ENCODE assay signal across 38 mouse cellular contexts in the genomic region with DNA sequence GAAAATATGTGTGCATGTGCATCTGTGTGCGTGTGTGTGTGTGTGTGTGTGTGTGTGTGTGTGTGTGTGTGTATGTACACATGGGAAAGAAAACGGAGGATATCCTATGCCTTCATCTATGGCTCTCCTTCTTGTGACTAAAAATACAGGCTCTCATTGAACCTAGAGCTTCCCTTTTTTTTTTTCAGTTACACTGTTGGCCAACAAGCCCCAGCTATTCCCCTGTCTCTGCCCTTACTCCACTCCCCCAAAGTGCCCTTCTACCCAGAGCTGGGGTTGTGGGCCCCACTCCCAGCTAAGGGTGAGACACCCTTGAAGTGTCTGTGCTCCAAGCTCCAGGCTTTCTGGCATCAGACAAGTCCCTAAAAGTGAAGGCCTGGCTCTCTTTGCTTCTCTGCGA. TPM values are rescaled to one million over a fixed set of nuclear protein-coding genes. Genes with fewer than 3 reads are reported as not detected.
"Had no signal": no experiment of that assay in that cellular context is flagged by ENCODE, and none has a peak within 500 bp of the region (broad histone marks: within the 10 kb centered on the region; RNA-seq: fewer than 3 reads in every experiment).

No protein-coding gene starts in this region.

- DNase-seq: gastrocnemius, postnatal 10 days; gastrocnemius, postnatal 25 days; heart, adult 2 months; heart, postnatal 14 days; heart, postnatal 36 days; kidney, adult 18-20 months; kidney, adult 8-10 months; kidney, postnatal 10 days; kidney, postnatal 25 days; layer of hippocampus, adult 9-11 months; layer of hippocampus, postnatal 36 days; left cerebral cortex, postnatal 4 days; liver, embryonic 13.5 days had no signal

- H3K4me3 ChIP-seq: heart, adult 2 months; heart, embryonic 13.5 days; heart, embryonic 15.5 days; hindbrain, embryonic 13.5 days; hindbrain, embryonic 15.5 days; limb, embryonic 13.5 days; limb, embryonic 15.5 days; liver, embryonic 13.5 days had no signal

- H3K9ac ChIP-seq: heart, embryonic 13.5 days; heart, embryonic 15.5 days; hindbrain, embryonic 13.5 days; hindbrain, embryonic 15.5 days; limb, embryonic 13.5 days; limb, embryonic 15.5 days; liver, embryonic 13.5 days had no signal

- H3K27me3 ChIP-seq: heart, embryonic 13.5 days; heart, embryonic 15.5 days; hindbrain, embryonic 13.5 days; hindbrain, embryonic 15.5 days; limb, embryonic 13.5 days; limb, embryonic 15.5 days; liver, embryonic 13.5 days had no signal

- ATAC-seq: hindbrain, postnatal 0 days; intestine, postnatal 0 days had no signal

- H3K4me1 ChIP-seq: heart, embryonic 15.5 days; hindbrain, embryonic 15.5 days; limb, embryonic 13.5 days; limb, embryonic 15.5 days had no signal

- H3K36me3 ChIP-seq: heart, embryonic 13.5 days; heart, embryonic 15.5 days; hindbrain, embryonic 13.5 days; hindbrain, embryonic 15.5 days; limb, embryonic 13.5 days; limb, embryonic 15.5 days; liver, embryonic 13.5 days had no signal

- H3K9me3 ChIP-seq: heart, embryonic 13.5 days; heart, embryonic 15.5 days; hindbrain, embryonic 13.5 days; hindbrain, embryonic 15.5 days; limb, embryonic 13.5 days; limb, embryonic 15.5 days; liver, embryonic 13.5 days had no signal

- H3K27ac ChIP-seq: heart, adult 2 months; heart, embryonic 13.5 days; heart, embryonic 15.5 days; hindbrain, embryonic 13.5 days; hindbrain, embryonic 15.5 days; hindbrain, postnatal 0 days; limb, embryonic 13.5 days; limb, embryonic 15.5 days; liver, embryonic 13.5 days had no signal

RNA-seq across cellular contexts. Expression of gene Plet1, which starts 8.6 kb away (rescaled TPM):
- total RNA-seq: gastrocnemius, adult 18-20 months; gastrocnemius, postnatal 10 days; gastrocnemius, postnatal 25 days; gastrocnemius, postnatal 4 days; hematopoietic stem cell, adult 5-6 weeks; layer of hippocampus, postnatal 36 days; left cerebral cortex, adult 18-20 months; left cerebral cortex, adult 8-10 months; left cerebral cortex, postnatal 10 days; left cerebral cortex, postnatal 4 days had no signal

RNA-seq across cellular contexts. Expression of gene Bco2, which starts 52.0 kb away (rescaled TPM):
- polyA plus RNA-seq: heart, embryonic 13.5 days had no signal

RNA-seq across cellular contexts. Expression of gene Tex12, which starts 58.2 kb away (rescaled TPM):
- total RNA-seq: gastrocnemius, adult 18-20 months; gastrocnemius, postnatal 10 days; gastrocnemius, postnatal 25 days; gastrocnemius, postnatal 4 days; heart, adult 2 months; heart, postnatal 14 days; heart, postnatal 36 days; hematopoietic stem cell, adult 5-6 weeks; hindbrain, postnatal 0 days; layer of hippocampus, adult 18-20 months; layer of hippocampus, adult 8-10 months; layer of hippocampus, postnatal 14 days; layer of hippocampus, postnatal 36 days; left cerebral cortex, adult 18-20 months; left cerebral cortex, adult 8-10 months; left cerebral cortex, postnatal 10 days; left cerebral cortex, postnatal 25 days; left cerebral cortex, postnatal 4 days had no signal
- polyA plus RNA-seq: heart, adult 2 months; heart, embryonic 11.5 days; heart, embryonic 13.5 days; heart, embryonic 15.5 days; heart, postnatal 0 days; intestine, embryonic 14.5 days; kidney, embryonic 14.5 days; kidney, embryonic 16.5 days; large intestine, adult 2 months; limb, embryonic 11.5 days; limb, embryonic 13.5 days; limb, embryonic 15.5 days; liver, embryonic 13.5 days had no signal
